Mouse (Mus musculus) hindbrain, embryonic 10.5 days (tissue): ENCODE data around the gene Acp7. TPM values are rescaled to one million over a fixed set of nuclear protein-coding genes. Genes with fewer than 3 reads are reported as not detected.
"Not testable (repeated sequence)": the region's sequence is repeated elsewhere in the genome, so short reads cannot be mapped to it uniquely, and the experiment has no call there.

Source experiments
- DNase-seq: peaks from one replicate; pipeline ENCODE4 v3.0.0-alpha.2; 2017; ENCODE audit warnings: low spot score
- H3K27ac ChIP-seq: fragments of 300-500 bp; sonication (generic); 2 replicates; pipeline ENCODE4 v1.5.1; 2016; ENCODE audit warnings: mild to moderate bottlenecking, moderate library complexity
- H3K27me3 ChIP-seq: fragments of 300-500 bp; sonication (generic); 2 replicates; pipeline ENCODE4 v1.6.1; 2016; ENCODE audit warnings: mild to moderate bottlenecking; ENCODE audit not compliant: poor library complexity, insufficient read depth, severe bottlenecking
- H3K36me3 ChIP-seq: fragments of 300-500 bp; sonication (generic); 2 replicates; pipeline ENCODE4 v1.6.1; 2016; ENCODE audit warnings: mild to moderate bottlenecking, moderate library complexity
- H3K4me1 ChIP-seq: fragments of 300-500 bp; sonication (generic); replicated peaks from 2 replicates; pipeline ENCODE4 v1.6.1; 2016; ENCODE audit warnings: mild to moderate bottlenecking
- H3K4me3 ChIP-seq: fragments of 300-500 bp; sonication (generic); 2 replicates; pipeline ENCODE4 v1.5.1; 2016; ENCODE audit warnings: mild to moderate bottlenecking, moderate library complexity
- H3K9me3 ChIP-seq: fragments of 300-500 bp; sonication (generic); 2 replicates; pipeline ENCODE4 v1.6.1; 2016; ENCODE audit warnings: mild to moderate bottlenecking, moderate library complexity
- WGBS: fragments of 180-500 bp; shearing (Covaris S2); methylation state at CpG from one replicate; pipeline ENCODE4 v1.1.7; 2016; 5-methylcytosine and 5-hydroxymethylcytosine counted together
- polyA plus RNA-seq: library from polyadenylated mRNA; unstranded; fragments of >200 nt; fragmentation: Nextera tagmentation; extraction: Ambion mirVana; gene quantifications from 2 replicates; pipeline ENCODE4 v1.2.1, GENCODE M21; 2016

The Acp7 gene
- not detected in 2 replicates for polyA plus RNA-seq

DNA sequence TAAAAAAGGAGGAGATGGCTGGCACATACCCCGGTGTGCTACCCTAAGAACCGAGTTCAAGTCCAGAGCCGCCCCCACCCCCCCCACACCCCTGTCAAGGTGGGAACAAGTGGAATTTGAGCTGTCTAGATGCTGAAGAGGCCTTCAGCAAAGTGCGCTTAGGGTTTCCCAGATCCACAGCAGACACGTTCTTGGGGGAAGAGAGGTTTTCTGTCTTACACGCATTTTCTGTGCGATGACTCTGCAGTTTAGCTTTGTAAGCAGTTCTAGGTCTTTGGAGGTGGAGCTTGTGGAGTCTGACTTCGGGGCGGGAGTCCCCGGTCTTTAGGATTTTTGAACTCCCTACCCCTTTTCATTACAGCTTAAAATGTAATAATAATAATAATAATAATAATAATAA, at the start of gene Acp7:
Acp7 (minus strand) TSS at position 260 of the 400 bp plus-strand sequence.
- peak; percentile 8 for DNase-seq
- Histone ChIP-seq H3K4me1 (peaks cover 16% of the 10 kb centered on the region), H3K27ac (no peak within 1 kb of the TSS), H3K27me3 (peaks cover 46% of the 10 kb centered on the region), H3K4me3 (peak within 1 kb of the TSS; percentile 42), H3K36me3 (no peaks in the 10 kb centered on the region), H3K9me3 (no peaks in the 10 kb centered on the region)
- 23% methylated on average over 10 of the region's 10 CpGs for WGBS

DNA sequence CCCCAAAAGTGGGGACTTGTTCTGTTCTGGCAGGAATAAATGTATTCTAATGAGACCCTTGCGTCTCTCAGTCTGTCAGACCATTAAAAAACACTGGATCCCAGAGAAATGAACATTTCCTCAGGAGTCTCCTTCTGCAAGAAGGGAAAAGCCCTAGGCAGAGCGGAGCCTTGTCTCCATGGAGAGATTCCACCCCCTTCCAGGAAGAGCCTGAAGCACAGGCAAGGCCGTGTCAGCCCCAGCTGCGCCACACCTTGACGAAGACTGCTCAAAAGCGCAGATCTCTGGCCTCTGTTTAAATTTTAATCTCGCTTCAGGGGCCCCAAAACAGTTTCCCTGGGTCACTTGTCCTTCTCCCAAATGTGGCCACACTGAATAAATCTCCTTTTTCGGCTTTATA, 46.5 kb upstream of the Acp7 start:
- H3K4me1 ChIP-seq: no peaks in the 10 kb centered on the region
- DNase-seq: no peak
- WGBS: 88% methylated on average over 8 of the region's 8 CpGs
- H3K27ac ChIP-seq: no peak overlapping the region
- H3K4me3 ChIP-seq: no peak overlapping the region
- no peaks in the 10 kb centered on the region for H3K9me3 ChIP-seq
- no peaks in the 10 kb centered on the region for H3K36me3 ChIP-seq
- H3K27me3 ChIP-seq: no peaks in the 10 kb centered on the region

DNA sequence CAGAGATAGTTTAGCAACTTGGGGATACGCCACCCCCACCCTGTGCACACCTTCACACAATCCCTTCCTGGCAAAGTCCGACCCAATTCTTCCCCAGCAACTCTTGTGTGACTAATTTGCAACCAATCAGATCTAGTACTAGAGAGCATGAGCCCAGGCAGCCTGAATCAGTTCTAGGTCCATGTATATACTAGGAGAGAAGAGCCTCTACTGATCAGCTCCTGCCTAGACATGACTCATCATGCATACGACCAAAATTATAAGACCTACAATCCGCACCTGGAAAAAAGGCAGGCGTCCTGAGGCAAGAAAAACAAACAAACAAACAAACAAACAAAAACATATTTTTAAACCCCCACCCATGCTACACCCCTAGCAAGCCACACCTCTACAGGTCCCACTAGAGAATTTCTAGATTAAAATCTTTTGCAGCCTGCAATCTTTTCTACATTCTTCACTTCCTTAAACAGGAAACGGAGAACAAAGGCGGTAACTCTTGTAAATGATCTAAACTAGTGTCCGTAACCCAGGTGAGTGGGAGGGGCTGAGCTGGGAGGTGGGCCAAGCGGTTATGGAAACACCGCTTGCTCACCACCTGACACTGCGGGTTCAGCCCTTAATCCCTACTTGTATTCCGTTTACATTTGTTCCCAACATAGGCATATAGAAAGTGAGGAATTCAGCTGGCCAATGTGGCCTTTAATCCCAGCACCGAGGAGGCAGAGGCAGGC, 45.8 kb upstream of the Acp7 start:
- Histone ChIP-seq H3K4me1 (no peaks in the 10 kb centered on the region), H3K27me3 (no peaks in the 10 kb centered on the region), H3K27ac (no peak overlapping the region), H3K4me3 (no peak overlapping the region), H3K9me3 (no peaks in the 10 kb centered on the region), H3K36me3 (no peaks in the 10 kb centered on the region)
- DNase-seq: no peak
- WGBS: 86% methylated on average over 13 of the region's 13 CpGs

DNA sequence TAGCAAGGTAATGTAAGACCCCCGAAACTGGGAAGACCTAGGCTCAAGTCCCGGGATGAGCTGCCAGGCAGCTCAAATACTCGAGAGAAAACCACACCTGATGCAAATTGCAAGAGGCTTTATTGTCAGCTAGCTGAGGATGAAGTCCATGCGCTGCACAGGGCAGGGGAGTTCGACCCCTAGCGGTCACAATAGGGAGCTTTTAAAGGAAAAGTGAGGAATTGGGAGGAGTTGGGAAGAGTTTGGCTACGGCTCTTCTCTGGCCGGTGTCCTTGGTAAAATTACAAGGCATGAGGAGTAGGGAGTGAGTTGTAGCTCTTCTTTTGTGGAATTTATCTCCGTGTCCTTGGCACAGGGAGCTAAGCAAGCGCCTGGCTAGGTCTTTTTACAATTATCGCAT, 44.6 kb upstream of the Acp7 start:
- WGBS: 44% methylated on average over 11 of the region's 11 CpGs
- Histone ChIP-seq H3K9me3 (no peaks in the 10 kb centered on the region), H3K36me3 (no peaks in the 10 kb centered on the region), H3K27ac (no peak overlapping the region), H3K27me3 (no peaks in the 10 kb centered on the region), H3K4me1 (no peaks in the 10 kb centered on the region), H3K4me3 (no peak overlapping the region)
- DNase-seq: no peak

DNA sequence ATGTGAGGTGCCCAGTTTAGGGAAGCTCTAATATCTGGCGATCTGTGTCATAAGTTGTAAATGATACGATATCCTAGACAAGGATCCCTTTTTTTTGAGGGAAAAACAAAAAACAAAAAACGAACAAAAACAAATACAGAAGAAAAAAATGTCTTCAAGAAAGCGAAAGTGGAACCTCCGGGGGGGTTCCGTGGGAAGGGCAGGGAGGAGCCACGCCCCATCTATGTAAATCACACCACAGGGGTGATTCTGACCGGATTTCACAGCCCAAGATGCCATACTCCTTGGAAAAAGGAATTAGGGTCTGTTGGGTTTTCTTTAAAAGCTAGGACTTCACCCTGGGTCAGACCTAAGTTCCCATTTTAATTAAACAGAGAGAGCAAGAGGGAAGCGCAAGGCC, 43.9 kb upstream of the Acp7 start:
- no peak for DNase-seq
- Histone ChIP-seq H3K27ac (no peak overlapping the region), H3K27me3 (no peaks in the 10 kb centered on the region), H3K9me3 (no peaks in the 10 kb centered on the region), H3K4me1 (no peaks in the 10 kb centered on the region), H3K4me3 (no peak overlapping the region), H3K36me3 (no peaks in the 10 kb centered on the region)
- WGBS: 80% methylated on average over 9 of the region's 9 CpGs

DNA sequence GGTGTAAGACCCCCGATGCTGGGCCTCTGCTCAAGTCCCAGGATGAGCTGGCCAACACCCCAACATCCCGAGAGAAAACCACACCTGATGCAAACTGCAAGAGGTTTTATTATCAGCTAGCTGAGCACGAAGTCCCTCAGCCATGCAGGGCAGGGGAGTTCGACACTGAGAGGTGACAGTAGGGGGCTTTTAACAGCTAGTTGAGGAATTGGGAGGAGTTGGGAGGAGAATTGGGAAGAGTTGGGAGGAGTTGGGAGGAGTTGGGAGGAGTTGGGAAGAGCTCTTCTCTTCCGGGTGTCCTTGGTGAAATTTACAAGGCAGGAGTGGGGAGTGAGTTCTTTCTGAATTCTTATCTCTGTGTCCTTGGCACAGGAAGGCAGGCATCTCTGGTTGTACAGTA, 41.7 kb upstream of the Acp7 start:
- H3K27me3 ChIP-seq, H3K36me3 ChIP-seq, H3K4me1 ChIP-seq, H3K4me3 ChIP-seq, DNase-seq, H3K27ac ChIP-seq, H3K9me3 ChIP-seq: not testable (repeated sequence)
- 73% methylated on average over 5 of the region's 5 CpGs for WGBS

DNA sequence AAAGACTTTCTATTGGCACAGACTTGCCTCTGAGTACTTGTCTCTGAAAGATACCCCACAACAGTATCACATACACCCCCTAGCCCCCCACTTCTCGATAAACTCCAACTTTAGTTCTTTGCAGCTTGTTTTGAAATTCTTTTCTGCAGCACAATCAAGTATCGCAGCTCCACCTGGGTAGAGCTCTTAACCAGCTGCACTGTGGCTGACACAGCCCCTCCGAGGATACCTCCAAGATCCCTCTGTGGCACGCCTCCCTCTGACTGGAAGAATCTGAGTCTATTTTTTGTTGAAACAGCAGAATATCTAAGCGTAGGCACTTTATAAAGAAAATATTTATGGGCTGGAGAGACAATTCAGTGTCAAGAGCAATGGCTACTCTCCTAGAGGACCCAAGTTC, 41.1 kb upstream of the Acp7 start:
- 93% methylated on average over 5 of the region's 5 CpGs for WGBS
- DNase-seq: no peak

DNA sequence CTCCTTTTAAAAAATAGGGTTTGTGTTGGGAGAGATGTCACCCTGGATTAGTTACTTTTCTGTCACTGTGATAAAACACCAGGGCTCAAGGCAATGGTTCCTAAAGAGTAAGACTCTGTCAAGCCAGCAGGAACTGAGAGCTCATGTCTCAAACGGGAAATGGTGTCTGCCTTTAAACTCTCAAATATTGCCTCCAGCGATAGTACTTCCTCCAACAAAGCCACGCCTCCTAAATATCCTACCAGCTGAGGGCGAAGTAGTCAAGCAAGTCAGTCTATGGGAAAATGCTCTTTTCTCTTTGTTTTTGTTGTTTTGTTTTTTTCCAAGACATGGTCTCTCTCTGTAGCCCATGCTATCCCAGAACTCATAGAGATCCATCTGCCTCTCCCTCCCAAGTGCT, 40.0 kb upstream of the Acp7 start:
- Histone ChIP-seq H3K9me3 (no peaks in the 10 kb centered on the region), H3K27me3 (no peaks in the 10 kb centered on the region), H3K4me3 (no peak overlapping the region), H3K27ac (no peak overlapping the region), H3K4me1 (peaks cover 2% of the 10 kb centered on the region), H3K36me3 (no peaks in the 10 kb centered on the region)
- DNase-seq: no peak
- 75% methylated on average over 4 of the region's 4 CpGs for WGBS

More for the DNA sequence above, 41.1 kb upstream of the Acp7 start:
- Histone ChIP-seq H3K36me3 (no peaks in the 10 kb centered on the region), H3K4me1 (no peaks in the 10 kb centered on the region), H3K9me3 (no peaks in the 10 kb centered on the region), H3K27me3 (no peaks in the 10 kb centered on the region), H3K27ac (no peak overlapping the region), H3K4me3 (no peak overlapping the region)

DNA sequence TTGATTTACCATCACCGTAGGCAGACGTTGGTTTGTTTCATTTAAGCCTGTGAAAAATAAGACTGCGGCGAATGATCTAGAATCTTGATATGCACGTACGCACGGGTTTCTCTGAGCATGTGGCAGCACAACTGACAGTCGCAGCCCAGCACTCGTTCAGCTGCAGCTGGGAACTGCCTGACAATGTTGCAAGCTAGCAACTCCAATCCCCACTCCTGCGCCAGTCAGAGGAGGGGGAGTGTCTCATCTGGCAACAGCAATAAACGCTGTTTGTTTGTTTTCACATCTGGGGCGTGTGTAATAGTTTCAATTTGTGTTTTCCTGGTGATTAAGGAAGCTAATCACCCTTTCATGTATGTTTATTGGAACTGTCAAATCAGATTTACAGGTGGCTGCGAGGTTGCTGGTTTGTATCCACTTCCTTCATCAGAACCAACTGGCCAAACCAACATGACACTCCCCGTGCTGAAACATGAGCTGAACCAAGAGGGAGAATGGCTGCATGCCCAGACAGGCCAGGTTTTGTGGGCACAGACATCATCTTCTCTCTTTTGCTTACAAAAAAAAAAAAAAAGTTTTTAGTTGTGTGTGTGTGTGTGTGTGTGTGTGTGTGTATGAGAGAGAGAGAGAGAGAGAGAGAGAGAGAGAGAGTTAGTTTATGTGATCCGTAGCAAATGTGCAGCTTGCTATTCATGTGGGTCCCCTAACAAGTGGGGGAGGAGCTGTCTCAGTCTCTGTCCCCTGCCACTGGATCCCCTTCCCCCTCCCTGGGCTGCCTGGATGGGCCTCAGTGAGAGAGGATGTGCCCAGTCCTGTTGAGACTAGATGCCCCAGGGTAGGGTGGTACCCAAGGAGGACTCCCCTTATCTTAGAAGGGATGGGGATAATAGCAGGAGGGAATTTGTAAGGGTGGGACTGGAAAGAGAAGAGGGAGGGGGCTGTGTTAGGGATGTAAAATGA, 34.8 kb upstream of the Acp7 start:
- WGBS: 42% methylated on average over 15 of the region's 15 CpGs
- no peaks in the 10 kb centered on the region for H3K36me3 ChIP-seq
- H3K27me3 ChIP-seq: peaks cover 11% of the 10 kb centered on the region
- no peaks in the 10 kb centered on the region for H3K9me3 ChIP-seq
- peak; percentile 14 for DNase-seq
- H3K4me1 ChIP-seq: peaks cover 16% of the 10 kb centered on the region
- no peak overlapping the region; the same call in 1 of the 2 replicates for H3K4me3 ChIP-seq
- no peak overlapping the region for H3K27ac ChIP-seq

DNA sequence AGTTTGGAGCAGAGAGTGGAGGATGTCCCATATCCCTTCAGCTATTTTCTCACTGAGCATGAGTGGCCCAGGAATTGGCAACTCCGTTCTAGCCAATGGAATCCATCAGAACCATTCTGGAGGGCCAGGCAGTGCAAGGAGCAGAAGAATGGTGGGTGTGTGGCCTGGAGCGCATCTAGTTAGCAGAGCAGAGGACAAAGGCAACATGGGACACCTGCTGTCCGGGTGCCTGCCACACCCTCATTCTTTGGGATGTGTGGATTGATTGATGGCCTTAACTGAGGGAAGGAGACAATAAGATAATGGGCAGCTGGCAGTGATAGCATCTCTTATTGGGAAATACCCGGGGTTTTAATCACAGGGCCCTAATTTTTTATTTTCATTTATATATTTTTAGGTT, 25.3 kb upstream of the Acp7 start:
- H3K27ac ChIP-seq: no peak overlapping the region
- 64% methylated on average over 4 of the region's 4 CpGs for WGBS

DNA sequence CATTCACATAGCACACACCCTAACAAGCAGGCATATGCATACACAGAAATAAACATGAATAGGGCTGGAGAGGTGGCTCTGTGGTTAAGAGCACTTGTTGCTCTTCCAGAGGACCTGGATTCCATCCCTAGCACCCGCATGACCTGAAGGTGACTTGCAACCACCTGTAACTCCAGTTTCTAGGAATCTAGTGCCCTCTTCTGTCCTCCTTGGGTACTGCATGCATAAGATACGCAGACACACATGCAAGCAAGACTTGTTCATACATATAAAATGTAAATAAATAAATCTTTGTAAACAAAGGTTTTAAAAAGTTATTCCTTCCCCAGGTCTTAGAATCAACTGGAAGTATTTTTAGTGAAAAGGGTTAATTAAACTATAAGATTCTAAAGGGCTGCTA, 20.0 kb upstream of the Acp7 start:
- no peaks in the 10 kb centered on the region for H3K4me1 ChIP-seq
- 95% methylated on average over 2 of the region's 2 CpGs for WGBS
- H3K36me3 ChIP-seq: no peaks in the 10 kb centered on the region

More for the DNA sequence above, 25.3 kb upstream of the Acp7 start:
- Histone ChIP-seq H3K4me1 (no peaks in the 10 kb centered on the region), H3K9me3 (no peaks in the 10 kb centered on the region), H3K36me3 (no peaks in the 10 kb centered on the region), H3K4me3 (no peak overlapping the region), H3K27me3 (no peaks in the 10 kb centered on the region)
- DNase-seq: no peak

DNA sequence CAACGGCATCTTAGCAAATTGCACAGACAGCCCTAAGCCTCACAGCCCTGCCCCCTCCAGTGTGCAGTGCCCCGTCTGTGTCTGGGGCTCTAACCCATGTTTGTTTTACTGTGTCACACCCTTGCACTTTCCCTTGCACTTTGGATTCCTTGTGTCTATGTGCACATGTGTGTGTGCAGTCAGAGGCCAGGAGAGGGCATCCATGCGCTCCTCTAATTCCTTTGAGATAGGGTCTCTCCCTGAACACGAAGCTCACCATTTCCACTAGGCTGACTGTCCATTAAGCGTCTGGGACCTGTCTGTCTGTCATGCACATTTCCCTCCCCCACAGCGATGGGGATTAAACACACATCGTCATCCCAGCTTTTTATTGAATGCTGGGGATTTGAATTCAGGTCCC, 15.9 kb upstream of the Acp7 start:
- H3K4me1 ChIP-seq: no peaks in the 10 kb centered on the region
- WGBS: 53% methylated on average over 7 of the region's 7 CpGs
- no peaks in the 10 kb centered on the region for H3K9me3 ChIP-seq
- no peaks in the 10 kb centered on the region for H3K36me3 ChIP-seq
- no peak overlapping the region for H3K27ac ChIP-seq
- DNase-seq: no peak
- H3K27me3 ChIP-seq: no peaks in the 10 kb centered on the region
- H3K4me3 ChIP-seq: no peak overlapping the region

More for the DNA sequence above, 20.0 kb upstream of the Acp7 start:
- H3K4me3 ChIP-seq: no peak overlapping the region
- DNase-seq: no peak
- no peaks in the 10 kb centered on the region for H3K27me3 ChIP-seq
- no peak overlapping the region for H3K27ac ChIP-seq
- H3K9me3 ChIP-seq: no peaks in the 10 kb centered on the region

DNA sequence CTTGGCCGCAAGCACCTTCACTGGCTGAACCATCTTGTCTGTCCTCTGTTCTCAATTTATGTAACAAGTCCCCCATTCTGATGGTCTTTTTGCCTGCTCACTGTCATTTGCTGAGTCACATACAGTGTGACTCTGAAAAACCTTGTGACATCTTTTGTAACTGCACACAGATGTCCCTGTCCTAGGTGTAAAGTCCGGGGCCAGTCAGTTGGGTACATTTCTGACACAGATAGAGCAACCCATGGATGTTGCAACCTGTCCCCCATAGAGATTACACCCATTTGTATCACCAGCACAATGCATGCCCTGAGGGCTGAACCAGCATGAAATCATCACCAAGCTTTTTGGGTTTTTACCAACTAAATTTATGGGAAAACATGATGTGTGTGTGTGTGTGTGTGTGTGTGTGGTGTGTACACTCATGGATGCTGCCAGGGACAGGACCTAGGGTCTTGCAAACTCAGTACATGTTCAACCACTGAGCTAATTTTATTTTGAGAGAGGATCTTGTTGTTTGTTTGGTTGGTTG, 14.9 kb upstream of the Acp7 start:
- Histone ChIP-seq H3K36me3 (no peaks in the 10 kb centered on the region), H3K27ac (no peak overlapping the region), H3K9me3 (no peaks in the 10 kb centered on the region), H3K4me3 (no peak overlapping the region), H3K27me3 (no peaks in the 10 kb centered on the region), H3K4me1 (no peaks in the 10 kb centered on the region)
- no peak for DNase-seq
- WGBS: 94% methylated on average over 2 of the region's 2 CpGs
